Mouse (Mus musculus) spleen, adult 2 months (tissue): ENCODE measurements around the gene Gm8113.
"Not testable (repeated sequence)": the region's sequence is repeated elsewhere in the genome, so short reads cannot be mapped to it uniquely, and the experiment has no call there.

ENCODE experiments used
- CTCF ChIP-seq: fragments of 200-500 bp; IDR thresholded peaks from 2 replicates; pipeline ENCODE4 v1.5.1; 2011; ENCODE audit warnings: mild to moderate bottlenecking, inconsistent platforms; ENCODE audit not compliant: insufficient read depth, insufficient read length, insufficient replicate concordance; ENCODE audit errors: extremely low read depth
- POLR2A ChIP-seq: fragments of 200-500 bp; IDR thresholded peaks from 2 replicates; pipeline ENCODE4 v1.6.1; 2011; ENCODE audit warnings: low read depth, low read length, inconsistent platforms

DNA sequence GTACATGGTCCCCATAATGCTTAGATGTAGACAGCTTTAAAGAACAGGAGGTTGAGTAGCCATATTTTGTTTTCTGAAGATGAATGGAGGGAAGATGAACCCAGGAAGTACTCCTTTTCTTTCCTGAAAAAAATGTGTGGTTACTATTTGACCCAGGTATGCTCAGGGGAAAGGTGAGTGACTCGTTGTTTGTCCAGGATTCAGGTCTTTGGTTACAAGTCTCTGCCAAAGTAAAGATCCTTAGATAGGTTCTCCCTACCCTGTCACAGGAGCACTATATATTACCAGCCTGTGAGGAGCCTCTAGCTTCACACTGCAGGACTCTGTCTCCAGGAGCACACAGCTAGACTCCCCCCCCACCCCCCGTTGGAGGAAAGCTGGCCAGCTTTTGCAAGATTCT is 31.6 kb downstream of the Gm8113 start, which contains the start of gene Ang5:
- TF ChIP-seq CTCF, POLR2A: not testable (repeated sequence)
